Mouse (Mus musculus): ENCODE data around the gene Asic1.

DNA sequence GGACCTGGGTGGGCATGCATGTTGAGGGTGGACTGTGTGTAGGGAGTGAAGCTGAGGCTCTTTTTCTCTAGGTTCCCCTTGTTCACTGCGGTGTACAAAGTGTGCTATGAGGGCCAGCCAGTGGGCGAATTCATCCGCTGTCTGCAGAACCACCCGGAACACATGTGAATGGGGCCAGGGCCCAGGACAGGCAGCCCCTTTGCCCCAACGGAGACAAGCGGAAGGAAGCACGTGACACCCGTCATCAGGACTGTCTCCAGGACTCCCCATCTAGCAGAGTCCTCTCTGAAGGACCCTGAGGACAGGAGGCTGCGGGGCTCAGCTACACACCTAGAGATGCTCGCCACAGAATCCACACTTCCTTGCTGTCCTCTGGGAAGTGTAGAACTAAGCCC lies 52.9 kb downstream of the Asic1 start:
- TF ChIP-seq CTCF (IDR thresholded peaks at IDR 0.05; ENCODE audit: insufficient read depth, low read depth, low read length) (no peak), POLR2A (IDR thresholded peaks at IDR 0.05; ENCODE audit: insufficient read depth, low read depth, low read length) (no peak)
